20 mouse cellular contexts compared by ENCODE assay signal in the genomic region with DNA sequence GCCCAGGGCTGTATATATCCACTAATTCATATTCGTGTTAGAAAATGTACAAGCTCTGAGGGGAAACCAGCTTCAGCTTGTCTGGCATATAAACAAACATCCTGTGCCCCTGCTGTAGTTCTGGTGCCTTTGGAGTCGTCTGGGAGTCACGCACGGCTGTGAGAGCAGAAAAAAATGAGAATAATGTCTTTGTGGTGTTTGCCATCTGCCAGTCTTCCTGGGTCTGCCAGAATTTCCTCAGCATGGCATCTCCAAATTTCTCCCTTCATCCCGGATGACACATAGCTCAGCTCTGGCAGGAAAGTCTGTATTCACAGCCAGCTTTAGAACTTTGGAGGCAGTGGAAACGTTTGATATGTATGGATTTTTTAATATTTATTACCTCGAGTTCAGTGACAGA. TPM values are rescaled to one million over a fixed set of nuclear protein-coding genes. Genes with fewer than 3 reads are reported as not detected.
DNase-seq lines count a peak whose midpoint lies in the region; ATAC-seq lines count a peak whose summit lies in the region.
"Had no signal": no experiment of that assay in that cellular context is flagged by ENCODE, and none has a peak within 500 bp of the region (broad histone marks: within the 10 kb centered on the region; RNA-seq: fewer than 3 reads in every experiment).

No protein-coding gene starts in this region.

- ATAC-seq in cerebellum, adult (ENCODE audit: insufficient number of reproducible peaks, low FRiP score, low TSS enrichment): no peak
- no peak for ATAC-seq in megakaryocyte-erythroid progenitor cell, adult 5-6 weeks (replicated peaks; ENCODE audit: low FRiP score, low TSS enrichment, poor library complexity, severe bottlenecking)
- ATAC-seq: liver, embryonic 12.5 days; lung, postnatal 0 days had no signal

- DNase-seq in cerebellum, adult 11 months: peak; percentile 2
- peak; percentile 17 for DNase-seq in layer of hippocampus, adult 11-12 months (ENCODE audit: low spot score)
- no peak for DNase-seq in layer of hippocampus, postnatal 10 days (ENCODE audit: low spot score in 2 of 2)
- DNase-seq in cerebellum, adult 11-12 months: peak; percentile 10
- DNase-seq in cerebellum, postnatal 36 days: peak; percentile 32 to 40
- no peak for DNase-seq in adrenal gland, adult 2 months
- DNase-seq: gastrocnemius, postnatal 10 days; heart, adult 2 months; thymus, postnatal 4 days had no signal

RNA-seq across cellular contexts. Expression of a gene that starts 13.6 kb away (rescaled TPM):
- under 1 TPM; 0.09 to 0.14 TPM for total RNA-seq in layer of hippocampus, postnatal 10 days (2021)
- not detected for total RNA-seq in adrenal gland, adult 2 months (2021)
- not detected in 2 replicates for polyA plus RNA-seq in adrenal gland, adult 2 months (2012; rRNA removed)
- not detected in 2 replicates for total RNA-seq in megakaryocyte-erythroid progenitor cell, adult 5-6 weeks (2014; fragmentation: Nextera tagmentation)
- total RNA-seq in megakaryocyte-erythroid progenitor cell, adult 5-6 weeks (2017): not detected in 2 replicates
- total RNA-seq: gastrocnemius, postnatal 10 days; heart, adult 2 months; megakaryocyte, adult 5-6 weeks; monocyte, adult 5-6 weeks had no signal
- polyA plus RNA-seq: cortical plate, adult 2 months; heart, adult 2 months; heart, embryonic 16.5 days; kidney, embryonic 14.5 days; lung, postnatal 0 days; spleen, adult 2 months; testis, adult 2 months had no signal

Comparison
In these comparisons a context has a peak if more than half of its experiments do, and no peak if none do; other contexts are left out.
1. DNase-seq: peak in cerebellum, adult 11 months (single experiment), layer of hippocampus, adult 11-12 months (single experiment), cerebellum, adult 11-12 months (single experiment) and cerebellum, postnatal 36 days (2 of 2); none in layer of hippocampus, postnatal 10 days (0 of 2) and adrenal gland, adult 2 months (single experiment).